Mouse (Mus musculus) spleen, adult 2 months (tissue): ENCODE measurements around the gene Col27a1. TPM values are rescaled to one million over a fixed set of nuclear protein-coding genes. Genes with fewer than 3 reads are reported as not detected.

ENCODE experiments used
- DNase-seq, 2 experiments: peaks; one replicate each; pipeline versions ENCODE4 v3.0.0 to v3.0.0-alpha.2; 2012 to 2021; ENCODE audit warnings: low spot score in 2 of 2, low read depth in 1 of 2
- H3K27ac ChIP-seq: fragments of 200-500 bp; 2 replicates; pipeline ENCODE4 v1.5.1; 2012; ENCODE audit warnings: low read length, inconsistent platforms; ENCODE audit not compliant: insufficient read depth
- H3K27me3 ChIP-seq: fragments of 200-500 bp; 2 replicates; pipeline ENCODE4 v1.6.1; 2012; ENCODE audit warnings: mild to moderate bottlenecking, moderate library complexity, low read length, inconsistent platforms; ENCODE audit not compliant: control insufficient read depth, insufficient read depth
- H3K36me3 ChIP-seq: fragments of 200-500 bp; 2 replicates; pipeline ENCODE4 v1.6.1; 2012; ENCODE audit warnings: mild to moderate bottlenecking, low read length, inconsistent platforms; ENCODE audit not compliant: control insufficient read depth, insufficient read depth
- H3K4me1 ChIP-seq: fragments of 200-500 bp; 2 replicates; pipeline ENCODE4 v1.6.1; 2011; ENCODE audit warnings: inconsistent platforms; ENCODE audit not compliant: control insufficient read depth, insufficient read depth, insufficient read length
- H3K4me3 ChIP-seq: fragments of 200-500 bp; 2 replicates; pipeline ENCODE4 v1.5.1; 2011; ENCODE audit warnings: mild to moderate bottlenecking, inconsistent platforms; ENCODE audit not compliant: insufficient read depth, insufficient read length; ENCODE audit errors: extremely low read depth
- CTCF ChIP-seq: fragments of 200-500 bp; IDR thresholded peaks from 2 replicates; pipeline ENCODE4 v1.5.1; 2011; ENCODE audit warnings: mild to moderate bottlenecking, inconsistent platforms; ENCODE audit not compliant: insufficient read depth, insufficient read length, insufficient replicate concordance; ENCODE audit errors: extremely low read depth
- POLR2A ChIP-seq: fragments of 200-500 bp; IDR thresholded peaks from 2 replicates; pipeline ENCODE4 v1.6.1; 2011; ENCODE audit warnings: low read depth, low read length, inconsistent platforms
- WGBS: fragments of 180-500 bp; shearing (Covaris S2); methylation state at CpG from one replicate; pipeline ENCODE4 v1.1.7; 2018; 5-methylcytosine and 5-hydroxymethylcytosine counted together
- polyA plus RNA-seq: library from polyadenylated mRNA; depleted of rRNA; stranded (reverse); fragments of >200 nt; gene quantifications from 2 replicates; pipeline ENCODE4 v1.2.3, GENCODE M21; 2012

Col27a1 gene
- polyA plus RNA-seq, 1 experiment, result 9.1 TPM

DNA sequence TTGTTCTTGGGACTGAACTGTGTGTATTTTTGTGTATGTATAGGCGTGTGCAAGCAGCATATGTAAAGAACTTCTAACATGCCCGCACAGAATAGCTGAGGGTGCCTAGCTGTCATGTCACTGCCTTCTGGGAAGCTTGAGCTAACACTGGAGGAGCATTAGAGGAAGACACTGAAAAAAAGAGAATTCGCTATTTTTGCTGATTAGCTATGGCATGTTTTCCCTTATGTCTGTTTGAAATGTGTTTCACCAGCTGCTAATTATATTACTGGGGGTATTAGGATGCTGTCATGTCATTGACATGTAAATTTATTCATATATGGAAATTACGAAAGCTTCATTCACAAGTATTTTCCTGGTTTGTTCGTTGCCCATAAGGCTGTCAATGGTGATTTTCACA, 24.9 kb downstream of the Col27a1 start:
- no peaks in the 10 kb centered on the region for H3K27me3 ChIP-seq
- H3K27ac ChIP-seq, result no peak overlapping the region
- no peak overlapping the region for H3K4me3 ChIP-seq
- no peak for TF ChIP-seq POLR2A
- TF ChIP-seq CTCF, result no peak
- DNase-seq, result no peak
- no peaks in the 10 kb centered on the region for H3K36me3 ChIP-seq
- H3K4me1 ChIP-seq, result no peaks in the 10 kb centered on the region
- 86% methylated on average over 5 of the region's 5 CpGs for WGBS

- Histone ChIP-seq H3K4me3 (no peak overlapping the region), H3K27ac (no peak overlapping the region), H3K4me1 (no peaks in the 10 kb centered on the region), H3K36me3 (no peaks in the 10 kb centered on the region), H3K27me3 (no peaks in the 10 kb centered on the region)
- no peak for TF ChIP-seq CTCF
- TF ChIP-seq POLR2A, result no peak
- 84% methylated on average over 3 of the region's 3 CpGs for WGBS
- no peak for DNase-seq
Measured at GRCm38 (mm10) chr4:63241031-63241430, 27.2 kb downstream of the Col27a1 start.

DNA sequence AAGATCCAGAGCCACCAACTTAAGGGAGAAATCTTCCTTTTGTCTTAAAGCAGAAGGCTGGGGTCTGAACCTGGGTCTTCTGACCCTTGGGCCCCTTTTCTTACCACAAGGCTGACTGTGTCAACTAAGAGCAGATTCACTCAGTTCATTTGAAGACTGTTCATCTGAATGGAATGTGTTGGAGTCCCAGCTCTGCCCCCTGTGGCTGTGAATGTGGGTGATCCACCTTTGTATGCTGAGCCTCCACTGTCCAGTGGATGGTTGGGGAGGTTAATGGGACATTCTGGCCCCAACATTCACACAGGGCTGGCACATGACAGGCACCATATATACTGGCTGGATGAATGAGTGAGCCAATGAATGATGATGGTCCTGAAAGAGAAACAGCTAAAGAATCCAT, 34.2 kb downstream of the Col27a1 start:
- H3K27ac ChIP-seq, result no peak overlapping the region
- H3K36me3 ChIP-seq, result no peaks in the 10 kb centered on the region
- no peaks in the 10 kb centered on the region for H3K4me1 ChIP-seq
- no peak overlapping the region for H3K4me3 ChIP-seq
- no peaks in the 10 kb centered on the region for H3K27me3 ChIP-seq
- DNase-seq, result no peak
- TF ChIP-seq POLR2A (no peak), CTCF (no peak)

GRCm38 (mm10) chr4:63248951-63249350, 35.1 kb downstream of the Col27a1 start:
- 76% methylated on average over 6 of the region's 6 CpGs for WGBS

GRCm38 (mm10) chr4:63251760-63252159, 38.0 kb downstream of the Col27a1 start:
- H3K36me3 ChIP-seq, result no peaks in the 10 kb centered on the region
- WGBS, result 90% methylated on average over 11 of the region's 11 CpGs
- no peak for TF ChIP-seq POLR2A
- no peak for TF ChIP-seq CTCF
- no peaks in the 10 kb centered on the region for H3K27me3 ChIP-seq
- no peak for DNase-seq
- H3K27ac ChIP-seq, result no peak overlapping the region
- H3K4me3 ChIP-seq, result no peak overlapping the region
- no peaks in the 10 kb centered on the region for H3K4me1 ChIP-seq

More at GRCm38 (mm10) chr4:63248951-63249350, 35.1 kb downstream of the Col27a1 start:
- Histone ChIP-seq H3K27me3 (no peaks in the 10 kb centered on the region), H3K4me1 (no peaks in the 10 kb centered on the region), H3K36me3 (no peaks in the 10 kb centered on the region), H3K27ac (no peak overlapping the region), H3K4me3 (no peak overlapping the region)
- DNase-seq, result no peak
- no peak for TF ChIP-seq POLR2A
- no peak for TF ChIP-seq CTCF

GRCm38 (mm10) chr4:63253716-63254115, 39.9 kb downstream of the Col27a1 start:
- Histone ChIP-seq H3K4me3 (no peak overlapping the region), H3K4me1 (no peaks in the 10 kb centered on the region), H3K27me3 (no peaks in the 10 kb centered on the region), H3K27ac (no peak overlapping the region), H3K36me3 (no peaks in the 10 kb centered on the region)
- 89% methylated on average over 6 of the region's 6 CpGs for WGBS
- DNase-seq, result no peak
- TF ChIP-seq CTCF (no peak), POLR2A (no peak)

DNA sequence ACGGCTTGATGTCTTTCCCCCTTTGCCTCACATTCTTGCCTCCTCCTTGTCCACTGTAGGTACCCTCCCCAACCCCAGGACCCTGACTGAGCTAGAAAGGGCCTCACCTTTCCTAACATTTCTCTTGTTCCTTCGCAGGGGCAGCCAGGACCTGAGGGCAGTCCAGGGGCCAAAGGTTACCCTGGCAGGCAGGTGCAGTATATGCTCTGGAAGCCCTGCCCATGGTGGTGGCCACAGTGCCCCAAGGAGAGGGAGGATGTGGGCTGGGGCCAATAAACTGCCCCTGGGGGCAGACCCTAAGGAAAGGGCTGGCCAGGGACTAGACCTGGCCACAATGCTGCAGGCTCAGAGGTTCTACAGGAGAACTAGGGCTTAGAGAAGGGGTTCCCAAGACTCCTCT, 40.3 kb downstream of the Col27a1 start:
- Histone ChIP-seq H3K27me3 (no peaks in the 10 kb centered on the region), H3K4me3 (no peak overlapping the region)
- no peak for DNase-seq

More for the DNA sequence above, 40.3 kb downstream of the Col27a1 start:
- WGBS, result 86% methylated on average over 2 of the region's 2 CpGs
- Histone ChIP-seq H3K27ac (no peak overlapping the region), H3K36me3 (no peaks in the 10 kb centered on the region), H3K4me1 (no peaks in the 10 kb centered on the region)
- no peak for TF ChIP-seq POLR2A
- TF ChIP-seq CTCF, result no peak
